Mouse (Mus musculus) gastrocnemius, adult 8-10 months (tissue): Measurements from ENCODE around the gene Morn1. TPM values are rescaled to one million over a fixed set of nuclear protein-coding genes. Genes with fewer than 3 reads are reported as not detected.

Experiments used
- DNase-seq, 2 experiments: peaks; one replicate each; pipeline ENCODE4 v3.0.0; 2022; ENCODE audit warnings: low spot score in 2 of 2
- total RNA-seq, 4 experiments: library from RNA; stranded (reverse); gene quantifications; 2 replicates each; pipeline ENCODE4 v1.2.4; 2022

Gene Morn1
- total RNA-seq, 4 experiments from 2014 or later = 1.2 to 2.1 (median 1.4) TPM

- DNase-seq = no peak
Measured at GRCm38 (mm10) chr4:155139281-155140045, 53.1 kb downstream of the Morn1 start.

GRCm38 (mm10) chr4:155140150-155140549 is 53.8 kb downstream of the Morn1 start:
- DNase-seq = no peak

GRCm38 (mm10) chr4:155140795-155141265 is 54.5 kb downstream of the Morn1 start:
- DNase-seq = peak; percentile 87 to 91

GRCm38 (mm10) chr4:155142836-155143235 is 56.5 kb downstream of the Morn1 start:
- no peak for DNase-seq

GRCm38 (mm10) chr4:155143411-155143810 is 57.0 kb downstream of the Morn1 start:
- no peak for DNase-seq

- DNase-seq = peak; percentile 77 to 84
Measured at GRCm38 (mm10) chr4:155143871-155144502, 57.6 kb downstream of the Morn1 start.

- DNase-seq = no peak
Measured at GRCm38 (mm10) chr4:155144548-155145180, 58.3 kb downstream of the Morn1 start.

GRCm38 (mm10) chr4:155146107-155146823 is 59.9 kb downstream of the Morn1 start:
- no peak for DNase-seq

GRCm38 (mm10) chr4:155148453-155148852 is 62.1 kb downstream of the Morn1 start:
- DNase-seq = no peak

- DNase-seq = peak; percentile 87 to 93
Measured at GRCm38 (mm10) chr4:155148910-155149698, 62.7 kb downstream of the Morn1 start.

GRCm38 (mm10) chr4:155149941-155150275 is 63.5 kb downstream of the Morn1 start:
- no peak for DNase-seq

GRCm38 (mm10) chr4:155150276-155151113 is 64.1 kb downstream of the Morn1 start:
- peak; percentile 87 to 89 for DNase-seq

- DNase-seq = no peak
Measured at GRCm38 (mm10) chr4:155151221-155151788, 64.9 kb downstream of the Morn1 start.

GRCm38 (mm10) chr4:155151845-155152244 is 65.5 kb downstream of the Morn1 start:
- no peak for DNase-seq

GRCm38 (mm10) chr4:155152476-155152875 is 66.1 kb downstream of the Morn1 start:
- DNase-seq = no peak

GRCm38 (mm10) chr4:155153389-155154072 is 67.2 kb downstream of the Morn1 start:
- no peak for DNase-seq

GRCm38 (mm10) chr4:155154986-155155385 is 68.6 kb downstream of the Morn1 start:
- DNase-seq = no peak

- no peak for DNase-seq
Measured at GRCm38 (mm10) chr4:155156734-155157133, 70.4 kb downstream of the Morn1 start.
